Mouse (Mus musculus): ENCODE measurements at regions not wholly inside any gene's neighbourhood (a gene's known extent, or its start where the extent isn't known, plus 50 kb on each side); places are given as distances from the start of the nearest gene placed in this dataset.

GRCm38 (mm10) chr16:62608617-62609016, 178.0 kb downstream of the Nsun3 start:
- Histone ChIP-seq H3K4me1 (ENCODE audit: control insufficient read depth in 1 of 2, insufficient read depth in 2 of 2, low read length in 2 of 2) (no peaks in the 10 kb centered on the region), H3K27me3 (ENCODE audit: control insufficient read depth in 1 of 2, insufficient read depth in 2 of 2, low read length in 2 of 2) (no peaks in the 10 kb centered on the region), H3K9me3 (replicated peaks; ENCODE audit: insufficient read depth, low read length) (no peaks in the 10 kb centered on the region), H3K4me3 (ENCODE audit: control insufficient read depth in 1 of 2, insufficient read depth in 1 of 2, low read depth in 2 of 2, low read length in 2 of 2) (no peak overlapping the region), H3K27ac (ENCODE audit: control insufficient read depth, low read depth, low read length) (no peak overlapping the region), H3K36me3 (ENCODE audit: control insufficient read depth in 1 of 2, insufficient read depth in 2 of 2, low read length in 2 of 2) (no peaks in the 10 kb centered on the region), H3K79me2 (ENCODE audit: control insufficient read depth, insufficient read depth, low read length, poor library complexity) (no peaks in the 10 kb centered on the region), H3K9ac (ENCODE audit: control insufficient read depth, low read depth, low read length, poor library complexity, severe bottlenecking) (no peak overlapping the region)
- no peak for DNase-seq (ENCODE audit: low read depth, low spot score)
- TF ChIP-seq ETS1 (IDR thresholded peaks at IDR 0.05; ENCODE audit: low read depth, low read length): no peak
- TF ChIP-seq RCOR1 (IDR thresholded peaks at IDR 0.05; ENCODE audit: low read depth, low read length): no peak
- TF ChIP-seq NRF1 (IDR thresholded peaks at IDR 0.05; ENCODE audit: insufficient read depth, low read depth, low read length, poor library complexity, severe bottlenecking): no peak
- no peak for TF ChIP-seq HCFC1 (IDR thresholded peaks at IDR 0.05; ENCODE audit: low read depth, low read length)
- no peak for TF ChIP-seq UBTF (IDR thresholded peaks at IDR 0.05; ENCODE audit: borderline replicate concordance, insufficient read depth, low read depth, low read length)
- TF ChIP-seq KAT2A (conservative IDR thresholded peaks at IDR 0.05; ENCODE audit: low read depth, low read length): no peak
- TF ChIP-seq NELFE (IDR thresholded peaks at IDR 0.05; ENCODE audit: low read depth, low read length): no peak
- TF ChIP-seq MAFK (IDR thresholded peaks at IDR 0.05; ENCODE audit: borderline replicate concordance, low read depth, low read length): no peak
- no peak for TF ChIP-seq MAZ (IDR thresholded peaks at IDR 0.05; ENCODE audit: low read depth, low read length)
- no peak for TF ChIP-seq MXI1 (IDR thresholded peaks at IDR 0.05; ENCODE audit: low read depth, low read length)
- no peak for TF ChIP-seq SIN3A (IDR thresholded peaks at IDR 0.05; ENCODE audit: low read length)
- no peak for TF ChIP-seq JUND (IDR thresholded peaks at IDR 0.05; ENCODE audit: low read depth, low read length)
- no peak for TF ChIP-seq CHD2 (IDR thresholded peaks at IDR 0.05; ENCODE audit: low read length)
- no peak for TF ChIP-seq TAL1 (IDR thresholded peaks at IDR 0.05; ENCODE audit: low read length)
- TF ChIP-seq ZMIZ1 (IDR thresholded peaks at IDR 0.05; ENCODE audit: low read depth, low read length): no peak
- TF ChIP-seq MAX (IDR thresholded peaks at IDR 0.05; ENCODE audit: low read length): no peak
- TF ChIP-seq E2F4 (IDR thresholded peaks at IDR 0.05; ENCODE audit: borderline replicate concordance, low read depth, low read length): no peak
- TF ChIP-seq CTCF (IDR thresholded peaks at IDR 0.05 in 2 of 3, conservative IDR thresholded peaks at IDR 0.05 in 1 of 3; ENCODE audit: control insufficient read depth in 1 of 3, insufficient read depth in 1 of 3, low read depth in 2 of 3, low read length in 3 of 3, poor library complexity in 1 of 3, severe bottlenecking in 1 of 3): no peak
- TF ChIP-seq USF2 (IDR thresholded peaks at IDR 0.05; ENCODE audit: borderline replicate concordance in 1 of 2, insufficient read depth in 1 of 2, low read depth in 1 of 2, low read length in 2 of 2): no peak
- no peak for TF ChIP-seq MYC (IDR thresholded peaks at IDR 0.05; ENCODE audit: low read depth, low read length)

- H3K4me1 ChIP-seq (ENCODE audit: control insufficient read depth in 1 of 2, insufficient read depth in 2 of 2, low read length in 2 of 2): no peaks in the 10 kb centered on the region
- H3K27ac ChIP-seq (ENCODE audit: control insufficient read depth, low read depth, low read length): no peak overlapping the region
- no peak for DNase-seq (ENCODE audit: low read depth, low spot score)
- H3K36me3 ChIP-seq (ENCODE audit: control insufficient read depth in 1 of 2, insufficient read depth in 2 of 2, low read length in 2 of 2): no peaks in the 10 kb centered on the region
- H3K27me3 ChIP-seq (ENCODE audit: control insufficient read depth in 1 of 2, insufficient read depth in 2 of 2, low read length in 2 of 2): no peaks in the 10 kb centered on the region
- H3K9me3 ChIP-seq (replicated peaks; ENCODE audit: insufficient read depth, low read length): no peaks in the 10 kb centered on the region
- no peaks in the 10 kb centered on the region for H3K79me2 ChIP-seq (ENCODE audit: control insufficient read depth, insufficient read depth, low read length, poor library complexity)
- no peak overlapping the region for H3K4me3 ChIP-seq (ENCODE audit: control insufficient read depth in 1 of 2, insufficient read depth in 1 of 2, low read depth in 2 of 2, low read length in 2 of 2)
- no peak for TF ChIP-seq MEF2A (IDR thresholded peaks at IDR 0.05; ENCODE audit: extremely low read depth, insufficient replicate concordance, low read depth, low read length, poor library complexity, severe bottlenecking)
- TF ChIP-seq RAD21 (IDR thresholded peaks at IDR 0.05; ENCODE audit: low read depth, low read length): peak; percentile 20
- 0 out of 6 replicates have a peak, but pooled peaks of 1 of the 3 experiments have one; percentile 6 for TF ChIP-seq CTCF (IDR thresholded peaks at IDR 0.05 in 2 of 3, conservative IDR thresholded peaks at IDR 0.05 in 1 of 3; ENCODE audit: control insufficient read depth in 1 of 3, insufficient read depth in 1 of 3, low read depth in 2 of 3, low read length in 3 of 3, poor library complexity in 1 of 3, severe bottlenecking in 1 of 3)
- H3K9ac ChIP-seq (ENCODE audit: control insufficient read depth, low read depth, low read length, poor library complexity, severe bottlenecking): no peak overlapping the region
These were observed 180.7 kb downstream of the Nsun3 start for GRCm38 (mm10) chr16:62605920-62606319.
